Mouse (Mus musculus) spleen, embryonic (tissue): ENCODE results near the gene Satb2.
"Not testable (repeated sequence)": the region's sequence is repeated elsewhere in the genome, so short reads cannot be mapped to it uniquely, and the experiment has no call there.

Source experiments
- CTCF ChIA-PET: fragments of 350-600 bp; sonication (Branson Sonifier 250); formaldehyde crosslinking; loops from one replicate; lab custom pipeline; 2022; lab: Charles Lee

Satb2 gene

GRCm38 (mm10) chr1:56838901-56839300 lies 139.5 kb downstream of the Satb2 start:
- CTCF ChIA-PET = no interaction called here

- CTCF ChIA-PET = no interaction called here
Observed at GRCm38 (mm10) chr1:56833984-56834900, 144.2 kb downstream of the Satb2 start.

GRCm38 (mm10) chr1:56833307-56833706 lies 145.1 kb downstream of the Satb2 start:
- CTCF ChIA-PET = no interaction called here

GRCm38 (mm10) chr1:56832738-56833137 lies 145.7 kb downstream of the Satb2 start:
- CTCF ChIA-PET = no interaction called here

GRCm38 (mm10) chr1:56822735-56823134 lies 155.7 kb downstream of the Satb2 start:
- CTCF ChIA-PET = interaction anchor here (0.6 kb wide), 2 partner anchors 28 to 1063 kb away, joined by 3 read pairs; no protein-coding TSS in a partner anchor

GRCm38 (mm10) chr1:56822025-56822424 lies 156.4 kb downstream of the Satb2 start:
- CTCF ChIA-PET = interaction anchor here (0.6 kb wide), 2 partner anchors 28 to 1062 kb away, joined by 3 read pairs; no protein-coding TSS in a partner anchor

GRCm38 (mm10) chr1:56813506-56813905 lies 164.9 kb downstream of the Satb2 start:
- CTCF ChIA-PET = no interaction called here

GRCm38 (mm10) chr1:56812961-56813360 lies 165.5 kb downstream of the Satb2 start:
- CTCF ChIA-PET = no interaction called here

- CTCF ChIA-PET = no interaction called here
Observed at GRCm38 (mm10) chr1:56811486-56811885, 167.0 kb downstream of the Satb2 start.

- CTCF ChIA-PET = no interaction called here
Observed at GRCm38 (mm10) chr1:56806006-56806405, 172.4 kb downstream of the Satb2 start.

- CTCF ChIA-PET = no interaction called here
Observed at GRCm38 (mm10) chr1:56800611-56801010, 177.8 kb downstream of the Satb2 start.

GRCm38 (mm10) chr1:56795016-56795608 lies 183.3 kb downstream of the Satb2 start:
- CTCF ChIA-PET = no interaction called here

- CTCF ChIA-PET = no interaction called here
Observed at GRCm38 (mm10) chr1:56789641-56790040, 188.8 kb downstream of the Satb2 start.

- CTCF ChIA-PET = not testable (repeated sequence)
Observed at GRCm38 (mm10) chr1:56782139-56782538, 196.3 kb downstream of the Satb2 start.

- CTCF ChIA-PET = no interaction called here
Observed at GRCm38 (mm10) chr1:56764205-56764604, 214.2 kb downstream of the Satb2 start.

GRCm38 (mm10) chr1:56761512-56761911 lies 216.9 kb downstream of the Satb2 start:
- CTCF ChIA-PET = no interaction called here

GRCm38 (mm10) chr1:56753283-56753682 lies 225.2 kb downstream of the Satb2 start:
- CTCF ChIA-PET = no interaction called here

GRCm38 (mm10) chr1:56750693-56751092 lies 227.8 kb downstream of the Satb2 start:
- CTCF ChIA-PET = no interaction called here

GRCm38 (mm10) chr1:56749629-56750311 lies 228.7 kb downstream of the Satb2 start:
- CTCF ChIA-PET = no interaction called here

- CTCF ChIA-PET = no interaction called here
Observed at GRCm38 (mm10) chr1:56748876-56749493, 229.5 kb downstream of the Satb2 start.
